Mouse (Mus musculus) ovary, postnatal 36 days (tissue): ENCODE data around the gene Vmn1r48.
"Not testable (repeated sequence)": the region's sequence is repeated elsewhere in the genome, so short reads cannot be mapped to it uniquely, and the experiment has no call there.

Experiments
- DNase-seq: peaks from one replicate; pipeline ENCODE4 v3.0.0; 2022; ENCODE audit warnings: low spot score, mixed read lengths

Gene Vmn1r48

DNA sequence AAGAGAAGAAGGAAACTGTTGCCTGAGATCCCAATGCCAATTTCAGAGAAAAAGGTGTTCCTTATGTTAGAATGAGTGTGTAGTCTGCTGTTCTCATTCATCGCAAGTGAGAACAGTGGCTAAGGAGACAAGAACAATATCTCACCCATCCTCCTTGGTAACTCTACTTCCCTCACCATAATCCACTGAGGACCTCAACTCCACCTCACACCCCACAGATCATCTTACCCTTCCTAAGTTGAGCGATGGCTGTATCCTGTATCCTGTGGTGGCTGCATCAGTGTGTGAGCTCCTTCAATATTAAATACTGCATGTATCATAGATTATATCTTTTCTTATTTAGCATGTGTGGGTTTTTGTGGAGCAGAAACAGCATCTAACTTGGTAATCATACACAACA is at the start of gene Vmn1r48:
Gene Vmn1r48 (minus strand): TSS at position 101 of the 400 bp plus-strand sequence.
- not testable (repeated sequence) for DNase-seq

DNA sequence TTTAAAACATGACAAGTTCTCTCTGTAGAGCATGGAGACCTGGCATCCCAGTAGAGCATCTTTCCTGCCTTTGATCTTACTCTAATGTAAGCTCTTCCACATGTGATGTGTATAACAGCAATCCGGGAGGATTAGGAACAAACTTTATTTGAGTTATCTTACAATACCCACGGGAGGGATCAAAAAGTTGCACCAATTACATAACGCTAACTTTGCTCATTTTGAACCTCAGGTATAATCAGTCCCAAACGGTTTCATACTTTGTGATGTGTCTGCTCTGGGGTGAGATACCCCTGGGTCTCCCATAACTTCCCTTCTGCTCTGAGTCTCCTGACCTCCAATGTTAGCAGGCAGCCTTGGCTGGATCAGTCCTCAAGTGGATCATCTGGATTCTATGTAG is 41.8 kb upstream of the Vmn1r48 start, which contains the start of gene Vmn1r49:
Gene Vmn1r49 (minus strand): TSS at position 101 of the 400 bp plus-strand sequence.
- no peak for DNase-seq

DNA sequence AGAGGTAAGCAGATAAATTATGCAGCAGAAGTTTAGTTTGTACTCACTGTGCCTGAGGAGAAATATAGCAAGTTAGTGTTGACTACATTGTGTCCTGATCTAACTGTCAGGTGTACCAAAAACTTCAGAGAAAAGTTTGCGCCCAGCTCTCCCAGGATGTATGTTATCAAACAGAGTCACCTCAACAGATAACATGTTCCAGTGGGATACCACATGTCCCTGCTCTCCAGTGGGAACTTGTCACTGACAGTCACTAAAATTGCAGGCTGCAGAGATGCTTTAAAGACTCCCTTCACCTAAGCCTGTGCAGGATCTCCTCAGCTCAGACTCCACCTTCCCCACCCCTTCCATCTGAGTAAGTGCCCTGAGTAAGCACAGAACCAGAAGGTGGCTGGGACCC is 20.8 kb downstream of the Vmn1r48 start, which contains the start of gene Vmn1r47:
Gene Vmn1r47 (plus strand): TSS at position 301 of the 400 bp plus-strand sequence.
- not testable (repeated sequence) for DNase-seq

DNA sequence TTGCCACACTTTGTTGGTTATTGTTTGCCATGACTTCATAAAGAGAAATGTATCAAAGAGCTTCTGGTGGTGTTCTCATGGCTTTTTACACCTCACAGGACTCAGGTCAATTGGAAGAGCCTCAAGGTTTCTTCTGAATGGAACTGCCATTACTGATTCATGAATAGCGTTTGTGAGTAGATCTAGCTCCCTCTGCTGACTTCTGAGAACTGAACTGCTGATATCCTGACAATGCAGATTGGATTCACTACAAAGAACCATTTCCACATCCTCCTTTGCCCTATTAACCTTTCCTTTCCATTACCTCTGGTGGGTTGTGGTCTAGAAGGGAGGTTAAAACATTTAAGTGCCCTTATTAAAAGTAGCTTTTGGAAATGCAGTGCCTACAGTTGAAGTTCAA is 50.7 kb downstream of the Vmn1r48 start:
- no peak for DNase-seq
